Comparison of ENCODE assay signal across 28 mouse cellular contexts in genomic region chr9:108248957-108249356, GRCm38 (mm10). TPM values are rescaled to one million over a fixed set of nuclear protein-coding genes. Genes with fewer than 3 reads are reported as not detected.
DNase-seq lines count a peak whose midpoint lies in the region; ATAC-seq and TF ChIP-seq lines count a peak whose summit lies in the region.
"Had no signal": no experiment of that assay in that cellular context is flagged by ENCODE, and none has a peak within 500 bp of the region (broad histone marks: within the 10 kb centered on the region; RNA-seq: fewer than 3 reads in every experiment).

No protein-coding gene starts in this region.

- H3K9ac ChIP-seq in heart, embryonic 11.5 days (ENCODE audit: low read depth, low read length) = 0 out of 2 replicates have a peak overlapping the region, but pooled peaks have one; percentile 10
- no peak overlapping the region for H3K9ac ChIP-seq in kidney, postnatal 0 days (ENCODE audit: low read depth, low read length)
- H3K9ac ChIP-seq: hindbrain, embryonic 13.5 days; liver, embryonic 14.5 days; midbrain, embryonic 15.5 days; neural tube, embryonic 15.5 days had no signal

- H3K4me2 ChIP-seq in heart, embryonic 11.5 days = no peak overlapping the region
- H3K4me2 ChIP-seq in kidney, postnatal 0 days (ENCODE audit: low read length) = no peak overlapping the region
- H3K4me2 ChIP-seq: hindbrain, embryonic 13.5 days; midbrain, embryonic 15.5 days; neural tube, embryonic 15.5 days had no signal

- peak; percentile 33 for DNase-seq in adrenal gland, adult 2 months
- no peak for DNase-seq in adrenal gland, adult 8-10 months
- DNase-seq in heart, postnatal 4 days = no peak
- no peak for DNase-seq in kidney, postnatal 0 days (ENCODE audit: low spot score)
- no peak for DNase-seq in kidney, adult 11 months
- peak; percentile 31 for DNase-seq in brain, adult 2 months (ENCODE audit: low read depth, low spot score)
- DNase-seq: cerebellum, adult 11-12 months; cerebellum, adult 9-11 months; heart, postnatal 14 days; kidney, adult 8-10 months; kidney, postnatal 14 days; layer of hippocampus, adult 9-11 months; liver; right cerebral cortex, postnatal 25 days; spleen, adult 18-20 months; thymus, adult 18-20 months; thymus, postnatal 25 days had no signal

- ATAC-seq in heart, embryonic 11.5 days (replicated peaks; ENCODE audit: insufficient number of reproducible peaks, low FRiP score, low TSS enrichment) = no peak
- no peak for ATAC-seq in kidney, postnatal 0 days (replicated peaks; ENCODE audit: low FRiP score, low read depth)
- ATAC-seq in megakaryocyte progenitor cell, adult 5-6 weeks (replicated peaks; ENCODE audit: poor library complexity) = no peak
- ATAC-seq: forebrain, embryonic 16.5 days; midbrain, embryonic 15.5 days had no signal

- H3K4me3 ChIP-seq in heart, embryonic 11.5 days (ENCODE audit: low read depth, low read length) = no peak overlapping the region
- H3K4me3 ChIP-seq in kidney, postnatal 0 days (replicated peaks; ENCODE audit: low read depth, low read length) = no peak overlapping the region
- H3K4me3 ChIP-seq: erythroblast, embryonic 14.5 days; heart, embryonic 10.5 days; hindbrain, embryonic 13.5 days; midbrain, embryonic 10.5 days; midbrain, embryonic 15.5 days; neural tube, embryonic 15.5 days had no signal

- 59% methylated on average over 5 of the region's 5 CpGs for WGBS in heart, embryonic 11.5 days (ENCODE audit: insufficient replicate concordance)
- 53% methylated on average over 5 of the region's 5 CpGs for WGBS in kidney, postnatal 0 days

- H3K27ac ChIP-seq in heart, embryonic 11.5 days (ENCODE audit: low read depth, low read length) = no peak overlapping the region
- 0 out of 2 replicates have a peak overlapping the region, but pooled peaks have one; percentile 16 for H3K27ac ChIP-seq in kidney, postnatal 0 days
- H3K27ac ChIP-seq: heart, embryonic 10.5 days; hindbrain, embryonic 13.5 days; liver, embryonic 14.5 days; midbrain, embryonic 10.5 days; midbrain, embryonic 15.5 days; neural tube, embryonic 15.5 days had no signal

- TF ChIP-seq CTCF in kidney, postnatal 0 days (IDR thresholded peaks at IDR 0.05; ENCODE audit: low read depth) = no peak

- H3K4me1 ChIP-seq in heart, embryonic 11.5 days (ENCODE audit: control insufficient read depth, insufficient read depth, low read length) = peaks cover 11% of the 10 kb centered on the region
- no peaks in the 10 kb centered on the region for H3K4me1 ChIP-seq in kidney, postnatal 0 days (replicated peaks; ENCODE audit: insufficient read depth, low read length)
- H3K4me1 ChIP-seq: hindbrain, embryonic 13.5 days; midbrain, embryonic 10.5 days; midbrain, embryonic 15.5 days; neural tube, embryonic 15.5 days had no signal

- H3K9me3 ChIP-seq in heart, embryonic 11.5 days (replicated peaks; ENCODE audit: control insufficient read depth, low read length) = no peaks in the 10 kb centered on the region
- H3K9me3 ChIP-seq in kidney, postnatal 0 days (replicated peaks; ENCODE audit: low read length) = no peaks in the 10 kb centered on the region
- H3K9me3 ChIP-seq: heart, embryonic 10.5 days; hindbrain, embryonic 13.5 days; midbrain, embryonic 10.5 days; midbrain, embryonic 15.5 days; neural tube, embryonic 15.5 days had no signal

- no peaks in the 10 kb centered on the region for H3K27me3 ChIP-seq in heart, embryonic 11.5 days (ENCODE audit: control insufficient read depth, insufficient read depth, low read length)
- no peaks in the 10 kb centered on the region for H3K27me3 ChIP-seq in kidney, postnatal 0 days (ENCODE audit: insufficient read depth, low read length)
- H3K27me3 ChIP-seq: CH12.LX; hindbrain, embryonic 13.5 days; midbrain, embryonic 15.5 days; neural tube, embryonic 15.5 days had no signal

- H3K36me3 ChIP-seq in heart, embryonic 11.5 days (ENCODE audit: control insufficient read depth, insufficient read depth, low read length) = peaks cover 4% of the 10 kb centered on the region; the same call in 1 of the 2 replicates
- H3K36me3 ChIP-seq in kidney, postnatal 0 days (ENCODE audit: insufficient read depth, low read length) = peaks cover 23% of the 10 kb centered on the region

RNA-seq across cellular contexts. Expression of gene Dag1, which starts 14.8 kb away (rescaled TPM):
- 100 to 1,000 TPM; 143 to 148 TPM for total RNA-seq in adrenal gland, adult 2 months (2021)
- 59.3 and 86.5 TPM in 2 replicates for polyA plus RNA-seq in adrenal gland, adult 2 months (2012; rRNA removed)
- 100 to 1,000 TPM; 134 to 165 (median 148) TPM for total RNA-seq in adrenal gland, adult 8-10 months (2022)
- polyA plus RNA-seq in heart, embryonic 11.5 days (2014; fragmentation: Nextera tagmentation; extraction: Ambion mirVana) = 115 and 149 TPM in 2 replicates
- 100 to 1,000 TPM; 307 to 326 TPM for total RNA-seq in heart, postnatal 4 days (2021)
- 165 and 170 TPM in 2 replicates for polyA plus RNA-seq in kidney, postnatal 0 days (2015; fragmentation: Nextera tagmentation; extraction: Ambion mirVana)
- total RNA-seq in megakaryocyte progenitor cell, adult 5-6 weeks (2015) = 16.1 and 16.5 TPM in 2 replicates
- 3.8 and 4.7 TPM in 2 replicates for total RNA-seq in megakaryocyte progenitor cell, adult 5-6 weeks (2017)

RNA-seq across cellular contexts. Expression of gene Nicn1, which starts 41.3 kb away (rescaled TPM):
- total RNA-seq in adrenal gland, adult 2 months (2021) = 10 to 100 TPM; 17.5 to 24.9 TPM
- polyA plus RNA-seq in adrenal gland, adult 2 months (2012; rRNA removed) = 16.6 and 18.8 TPM in 2 replicates
- 10 to 100 TPM; 29.5 to 49.1 (median 41.4) TPM for total RNA-seq in adrenal gland, adult 8-10 months (2022)
- 25.1 and 26.0 TPM in 2 replicates for polyA plus RNA-seq in heart, embryonic 11.5 days (2014; fragmentation: Nextera tagmentation; extraction: Ambion mirVana)
- total RNA-seq in heart, postnatal 4 days (2021) = 10 to 100 TPM; 19.3 to 21.2 TPM
- polyA plus RNA-seq in kidney, postnatal 0 days (2015; fragmentation: Nextera tagmentation; extraction: Ambion mirVana) = 30.1 and 34.5 TPM in 2 replicates
- total RNA-seq in megakaryocyte progenitor cell, adult 5-6 weeks (2015) = 9.0 and 10.5 TPM in 2 replicates
- total RNA-seq in megakaryocyte progenitor cell, adult 5-6 weeks (2017) = 3.2 and 4.7 TPM in 2 replicates
- polyA plus RNA-seq: erythroblast, embryonic 14.5 days had no signal

RNA-seq across cellular contexts. Expression of gene Amt, which starts 47.7 kb away (rescaled TPM):
- 1 to 10 TPM; 3.3 to 5.5 TPM for total RNA-seq in adrenal gland, adult 2 months (2021)
- polyA plus RNA-seq in adrenal gland, adult 2 months (2012; rRNA removed) = 2.2 and 2.6 TPM in 2 replicates
- total RNA-seq in adrenal gland, adult 8-10 months (2022) = 10 to 100 TPM in 2 of 4 experiments, 1 to 10 TPM in 2; 3.8 to 10.9 (median 7.1) TPM
- 12.9 and 15.3 TPM in 2 replicates for polyA plus RNA-seq in heart, embryonic 11.5 days (2014; fragmentation: Nextera tagmentation; extraction: Ambion mirVana)
- 1 to 10 TPM; 3.6 to 6.0 TPM for total RNA-seq in heart, postnatal 4 days (2021)
- 50.5 and 51.2 TPM in 2 replicates for polyA plus RNA-seq in kidney, postnatal 0 days (2015; fragmentation: Nextera tagmentation; extraction: Ambion mirVana)
- 0.37 and 0.85 TPM in 2 replicates for total RNA-seq in megakaryocyte progenitor cell, adult 5-6 weeks (2015)
- 1.1 and 1.2 TPM in 2 replicates for total RNA-seq in megakaryocyte progenitor cell, adult 5-6 weeks (2017)
- polyA plus RNA-seq: erythroblast, embryonic 14.5 days had no signal

RNA-seq across cellular contexts. Expression of gene Rhoa, which starts 57.0 kb away (rescaled TPM):
- total RNA-seq in adrenal gland, adult 2 months (2021) = 100 to 1,000 TPM; 355 to 363 TPM
- 169 and 187 TPM in 2 replicates for polyA plus RNA-seq in adrenal gland, adult 2 months (2012; rRNA removed)
- 100 to 1,000 TPM; 307 to 342 (median 321) TPM for total RNA-seq in adrenal gland, adult 8-10 months (2022)
- polyA plus RNA-seq in heart, embryonic 11.5 days (2014; fragmentation: Nextera tagmentation; extraction: Ambion mirVana) = 252 and 277 TPM in 2 replicates
- total RNA-seq in heart, postnatal 4 days (2021) = 100 to 1,000 TPM; 341 to 348 TPM
- 448 and 489 TPM in 2 replicates for polyA plus RNA-seq in kidney, postnatal 0 days (2015; fragmentation: Nextera tagmentation; extraction: Ambion mirVana)
- 261 and 298 TPM in 2 replicates for total RNA-seq in megakaryocyte progenitor cell, adult 5-6 weeks (2015)
- 265 and 283 TPM in 2 replicates for total RNA-seq in megakaryocyte progenitor cell, adult 5-6 weeks (2017)

RNA-seq across cellular contexts. Expression of gene Tcta, which starts 57.0 kb away (rescaled TPM):
- 10 to 100 TPM; 31.3 to 56.7 TPM for total RNA-seq in adrenal gland, adult 2 months (2021)
- polyA plus RNA-seq in adrenal gland, adult 2 months (2012; rRNA removed) = 42.8 and 46.3 TPM in 2 replicates
- total RNA-seq in adrenal gland, adult 8-10 months (2022) = 10 to 100 TPM; 56.0 to 68.0 (median 62.2) TPM
- polyA plus RNA-seq in heart, embryonic 11.5 days (2014; fragmentation: Nextera tagmentation; extraction: Ambion mirVana) = 28.5 and 34.7 TPM in 2 replicates
- 10 to 100 TPM; 15.9 to 19.1 TPM for total RNA-seq in heart, postnatal 4 days (2021)
- polyA plus RNA-seq in kidney, postnatal 0 days (2015; fragmentation: Nextera tagmentation; extraction: Ambion mirVana) = 47.5 and 49.0 TPM in 2 replicates
- 12.8 and 13.2 TPM in 2 replicates for total RNA-seq in megakaryocyte progenitor cell, adult 5-6 weeks (2015)
- total RNA-seq in megakaryocyte progenitor cell, adult 5-6 weeks (2017) = 4.1 and 8.7 TPM in 2 replicates

Comparison
In these comparisons a context has a peak if more than half of its experiments do, and no peak if none do; other contexts are left out.
1. DNase-seq: peak in adrenal gland, adult 2 months (single experiment) and brain, adult 2 months (single experiment); none in adrenal gland, adult 8-10 months (single experiment), heart, postnatal 4 days (single experiment), kidney, postnatal 0 days (single experiment) and kidney, adult 11 months (single experiment).
2. RNA of gene Dag1, which starts 14.8 kb away (total RNA-seq): 307 to 326 TPM in heart, postnatal 4 days, 134 to 165 TPM in adrenal gland, adult 8-10 months and 143 to 148 TPM in adrenal gland, adult 2 months; 3.8 to 16.5 TPM in megakaryocyte progenitor cell, adult 5-6 weeks; every median in the first group is over 4 times any median in the second.